Mouse (Mus musculus): Measurements from ENCODE around the gene Rnps1.

Rnps1 gene

DNA sequence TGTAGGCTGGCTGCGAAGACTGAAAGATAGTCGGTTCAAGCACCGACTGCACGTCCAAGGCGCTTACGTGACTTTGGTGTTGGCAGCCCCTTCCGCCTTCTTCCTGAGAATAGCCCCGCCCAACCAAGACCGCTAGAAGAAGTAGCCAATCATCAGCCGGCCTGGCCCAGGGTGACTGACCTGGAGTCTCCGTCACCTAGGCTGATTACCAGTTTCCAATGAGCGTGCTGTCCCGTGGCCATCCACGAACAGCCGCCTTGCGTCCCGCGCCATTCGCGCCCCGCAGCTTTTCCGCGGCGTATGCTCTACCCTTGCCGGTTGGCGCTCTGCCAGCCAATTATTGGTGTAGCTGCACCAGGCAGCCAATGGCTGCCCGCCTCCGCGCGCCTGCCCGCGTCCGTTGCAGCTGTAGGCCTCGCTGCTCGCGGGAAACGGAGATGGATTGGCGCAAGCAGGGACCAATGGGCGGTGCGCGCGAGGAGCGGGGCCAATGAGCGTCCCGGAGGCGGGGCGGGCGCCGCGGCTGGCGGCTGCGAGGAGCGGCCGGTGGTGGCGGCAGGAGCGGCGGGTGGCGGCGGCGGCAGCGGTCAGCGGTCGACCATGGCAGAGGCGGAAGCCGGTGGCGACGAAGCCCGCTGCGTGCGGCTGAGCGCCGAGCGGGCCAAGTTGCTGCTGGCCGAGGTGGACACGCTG, 55.7 kb downstream of the Rnps1 start, which contains the start of the genes E4f1 and Pgp:
E4f1 (minus strand) TSS at position 404 of the 693 bp plus-strand sequence.
Pgp (plus strand) TSS at position 483 of the 693 bp plus-strand sequence.
- peak; percentile 99 for DNase-seq (ENCODE audit: low read depth, low spot score)

GRCm38 (mm10) chr17:24470701-24471527, 56.5 kb downstream of the Rnps1 start:
- DNase-seq (ENCODE audit: low read depth, low spot score): peak; percentile 26

- no peak for DNase-seq (ENCODE audit: low read depth, low spot score)
Measured at GRCm38 (mm10) chr17:24472512-24472911, 58.1 kb downstream of the Rnps1 start.

- no peak for DNase-seq (ENCODE audit: low read depth, low spot score)
Measured at GRCm38 (mm10) chr17:24473612-24474275, 59.4 kb downstream of the Rnps1 start, which contains the start of gene Bricd5. Bricd5 (plus strand) TSS chr17:24473884.

DNA sequence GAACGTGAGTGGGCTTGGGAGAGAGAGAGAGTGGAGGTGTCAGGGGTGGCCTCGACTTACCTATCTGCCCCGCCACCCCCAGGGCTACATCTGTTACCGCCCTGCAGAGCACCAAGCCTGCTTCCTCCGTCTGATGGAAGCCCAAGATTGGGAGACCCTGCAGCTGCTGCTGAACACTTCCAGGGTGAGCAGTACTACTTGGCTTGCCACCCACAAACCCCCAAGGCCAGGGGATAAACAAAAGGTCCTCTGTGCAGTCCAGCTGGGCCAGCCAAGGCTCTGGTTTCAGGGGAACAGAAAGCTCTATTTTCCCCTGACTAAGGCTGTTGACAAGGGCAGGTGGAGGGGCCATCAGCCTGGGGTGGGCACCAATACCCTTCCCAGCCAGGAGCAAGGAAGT, 60.2 kb downstream of the Rnps1 start:
- DNase-seq (ENCODE audit: low read depth, low spot score): no peak
